Comparison of ENCODE assay signal across 9 mouse cellular contexts in the genomic region with DNA sequence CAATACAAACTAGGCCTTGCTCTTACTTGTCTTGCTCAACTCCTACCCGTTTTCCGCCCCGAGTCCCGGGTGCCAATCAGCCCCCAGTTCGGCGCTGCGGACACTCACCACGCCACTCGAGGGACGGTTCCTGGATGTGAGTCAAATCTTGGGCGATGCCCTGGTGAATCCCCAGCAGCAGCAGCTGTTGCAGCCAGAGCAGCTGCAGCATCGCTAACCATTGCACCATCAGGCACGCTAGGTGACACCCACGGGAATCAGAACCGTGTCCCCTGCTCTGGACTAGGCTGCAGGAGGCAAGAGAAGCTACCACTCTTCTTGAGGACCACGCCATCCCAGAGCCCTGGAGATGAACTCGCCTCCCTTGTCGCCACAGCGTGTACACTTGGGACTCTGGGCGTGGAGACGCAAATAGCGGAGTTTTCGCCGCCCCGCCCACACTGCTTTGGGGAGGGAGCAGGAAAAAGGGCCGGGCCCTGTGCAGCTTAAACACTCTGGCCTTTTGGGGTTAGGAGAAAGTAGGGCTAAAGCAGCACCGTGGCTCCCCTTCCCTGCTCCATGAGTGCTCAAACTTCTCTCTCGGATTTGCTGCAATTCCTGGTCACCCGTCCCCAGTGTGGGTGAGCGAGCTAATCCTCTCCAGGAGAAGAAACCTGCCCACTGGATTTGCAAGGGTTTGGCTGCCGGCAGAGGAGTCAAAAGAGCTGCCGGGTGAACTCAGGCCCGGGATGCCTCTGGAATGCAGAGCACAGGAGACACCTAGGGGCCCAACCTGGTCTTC. TPM values are rescaled to one million over a fixed set of nuclear protein-coding genes. Genes with fewer than 3 reads are reported as not detected.
DNase-seq lines count a peak whose midpoint lies in the region; ATAC-seq lines count a peak whose summit lies in the region.
"Had no signal": no experiment of that assay in that cellular context is flagged by ENCODE, and none has a peak within 500 bp of the region (broad histone marks: within the 10 kb centered on the region; RNA-seq: fewer than 3 reads in every experiment).

A gene (minus strand): TSS at position 407 of the 781 bp plus-strand sequence.

- H3K36me3 ChIP-seq in embryonic facial prominence, embryonic 10.5 days (replicated peaks) = no peaks in the 10 kb centered on the region
- H3K36me3 ChIP-seq in heart, embryonic 11.5 days (ENCODE audit: control insufficient read depth, insufficient read depth, low read length) = no peaks in the 10 kb centered on the region
- H3K36me3 ChIP-seq in kidney, embryonic 14.5 days (ENCODE audit: control insufficient read depth, insufficient read depth, low read length) = no peaks in the 10 kb centered on the region

- H3K27ac ChIP-seq in embryonic facial prominence, embryonic 10.5 days (replicated peaks) = peak within 1 kb of the TSS; percentile 52
- H3K27ac ChIP-seq in heart, embryonic 11.5 days (ENCODE audit: low read depth, low read length) = peak within 1 kb of the TSS; percentile 46; the same call in 1 of the 2 replicates
- H3K27ac ChIP-seq in kidney, embryonic 14.5 days (ENCODE audit: low read depth, low read length) = no peak within 1 kb of the TSS

- WGBS in embryonic facial prominence, embryonic 10.5 days = 1% methylated on average over 33 of the region's 33 CpGs
- 2% methylated on average over 33 of the region's 33 CpGs for WGBS in heart, embryonic 11.5 days (ENCODE audit: insufficient replicate concordance)
- WGBS in kidney, embryonic 14.5 days = 4% methylated on average over 33 of the region's 33 CpGs

- H3K9me3 ChIP-seq in embryonic facial prominence, embryonic 10.5 days = no peaks in the 10 kb centered on the region
- no peaks in the 10 kb centered on the region for H3K9me3 ChIP-seq in heart, embryonic 11.5 days (replicated peaks; ENCODE audit: control insufficient read depth, low read length)
- H3K9me3 ChIP-seq in kidney, embryonic 14.5 days (ENCODE audit: control insufficient read depth, low read length) = no peaks in the 10 kb centered on the region

- H3K4me1 ChIP-seq in embryonic facial prominence, embryonic 10.5 days = peaks cover 14% of the 10 kb centered on the region
- peaks cover 14% of the 10 kb centered on the region for H3K4me1 ChIP-seq in heart, embryonic 11.5 days (ENCODE audit: control insufficient read depth, insufficient read depth, low read length)
- H3K4me1 ChIP-seq in kidney, embryonic 14.5 days (ENCODE audit: control insufficient read depth, insufficient read depth, low read length) = peaks cover 10% of the 10 kb centered on the region

- peaks cover 28% of the 10 kb centered on the region for H3K27me3 ChIP-seq in embryonic facial prominence, embryonic 10.5 days (replicated peaks; ENCODE audit: low read depth, poor library complexity, severe bottlenecking)
- H3K27me3 ChIP-seq in heart, embryonic 11.5 days (ENCODE audit: control insufficient read depth, insufficient read depth, low read length) = no peaks in the 10 kb centered on the region
- no peaks in the 10 kb centered on the region for H3K27me3 ChIP-seq in kidney, embryonic 14.5 days (ENCODE audit: control insufficient read depth, insufficient read depth, low read length)
- H3K27me3 ChIP-seq: Patski had no signal

- peak within 1 kb of the TSS; percentile 59 for H3K4me3 ChIP-seq in embryonic facial prominence, embryonic 10.5 days
- peak within 1 kb of the TSS; percentile 48 for H3K4me3 ChIP-seq in heart, embryonic 11.5 days (ENCODE audit: low read depth, low read length)
- peak within 1 kb of the TSS; percentile 48 for H3K4me3 ChIP-seq in kidney, embryonic 14.5 days (ENCODE audit: low read length)

- H3K9ac ChIP-seq in heart, embryonic 11.5 days (ENCODE audit: low read depth, low read length) = peak within 1 kb of the TSS; percentile 66
- peak within 1 kb of the TSS; percentile 45 for H3K9ac ChIP-seq in kidney, embryonic 14.5 days (ENCODE audit: low read depth, low read length)

- ATAC-seq in heart, embryonic 11.5 days (replicated peaks; ENCODE audit: insufficient number of reproducible peaks, low FRiP score, low TSS enrichment) = no peak; the same call in 1 of the 2 replicates
- ATAC-seq in kidney, embryonic 14.5 days (ENCODE audit: low FRiP score, low TSS enrichment) = peak; percentile 87
- ATAC-seq: Patski had no signal

- DNase-seq in right cerebral cortex, postnatal 14 days = peak; percentile 16
- no peak for DNase-seq in right cerebral cortex, postnatal 25 days
- DNase-seq in embryonic facial prominence, embryonic 10.5 days (ENCODE audit: low spot score) = peak; percentile 73
- peak; percentile 83 for DNase-seq in lung, postnatal 10 days
- DNase-seq in retina, adult 2 months (ENCODE audit: low read depth, low spot score) = peak; percentile 66
- no peak for DNase-seq in natural killer cell, adult 2 months (ENCODE audit: low spot score in 2 of 2)

- peak within 1 kb of the TSS; percentile 87 for H3K4me2 ChIP-seq in heart, embryonic 11.5 days
- peak within 1 kb of the TSS; percentile 95 for H3K4me2 ChIP-seq in kidney, embryonic 14.5 days (replicated peaks; ENCODE audit: low read depth, low read length)

RNA-seq across cellular contexts. Expression of the gene that starts here (rescaled TPM):
- polyA plus RNA-seq in embryonic facial prominence, embryonic 10.5 days (2016; fragmentation: Nextera tagmentation; extraction: Ambion mirVana) = 2.5 and 2.8 TPM in 2 replicates
- 3.2 and 3.3 TPM in 2 replicates for polyA plus RNA-seq in heart, embryonic 11.5 days (2014; fragmentation: Nextera tagmentation; extraction: Ambion mirVana)
- polyA plus RNA-seq in kidney, embryonic 14.5 days (2014; fragmentation: Nextera tagmentation; extraction: Ambion mirVana) = 1.6 and 3.3 TPM in 2 replicates

Comparison
In these comparisons a context has a peak if more than half of its experiments do, and no peak if none do; other contexts are left out.
1. DNase-seq: peak in right cerebral cortex, postnatal 14 days (single experiment), embryonic facial prominence, embryonic 10.5 days (single experiment), lung, postnatal 10 days (single experiment) and retina, adult 2 months (single experiment); none in right cerebral cortex, postnatal 25 days (single experiment) and natural killer cell, adult 2 months (0 of 2).
2. Peak in every context shown above with its lines, with median percentiles within 50 percentile points of each other: H3K4me3 ChIP-seq.